8 mouse cellular contexts compared by ENCODE assay signal in the genomic region with DNA sequence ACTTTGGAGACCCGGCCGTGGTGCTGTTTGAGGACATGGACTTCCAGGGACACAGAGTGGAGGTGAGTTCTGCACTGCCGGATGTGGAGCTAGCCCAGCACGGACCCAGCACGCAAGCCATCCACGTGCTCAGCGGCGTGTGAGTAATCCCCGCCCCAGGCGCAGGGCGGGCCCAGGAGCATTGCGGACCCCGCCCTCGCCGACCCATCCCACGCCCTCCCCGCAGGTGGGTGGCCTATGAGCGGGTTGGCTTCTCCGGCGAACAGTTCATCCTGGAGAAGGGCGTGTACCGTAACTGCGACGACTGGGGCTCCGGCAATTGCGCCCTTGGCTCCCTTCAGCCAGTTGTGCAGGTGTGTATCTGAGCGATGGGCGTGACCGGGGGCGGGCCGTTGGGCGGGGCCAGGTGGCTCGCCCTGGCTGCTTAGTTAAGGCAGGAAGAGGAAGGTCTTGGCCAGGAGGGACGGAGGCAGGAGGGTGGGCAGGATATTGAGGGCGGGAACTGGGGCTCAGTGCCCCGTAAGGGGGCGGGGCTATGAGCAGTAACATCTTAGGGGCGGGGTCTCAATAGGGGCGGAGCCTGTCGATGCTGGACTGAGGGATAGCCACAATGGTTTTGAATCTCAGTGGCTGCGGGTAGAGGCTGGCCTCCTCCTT. TPM values are rescaled to one million over a fixed set of nuclear protein-coding genes. Genes with fewer than 3 reads are reported as not detected.
A peak's percentile ranks its signal among the peaks of the same experiment; 100 is the strongest.
DNase-seq lines count a peak whose midpoint lies in the region; ATAC-seq lines count a peak whose summit lies in the region.

No protein-coding gene starts in this region.

- peaks cover 11% of the 10 kb centered on the region for H3K27me3 ChIP-seq in forebrain, embryonic 14.5 days (replicated peaks; ENCODE audit: control insufficient read depth, insufficient read depth, low read length)

- peaks cover 9% of the 10 kb centered on the region for H3K4me1 ChIP-seq in forebrain, embryonic 14.5 days (ENCODE audit: control insufficient read depth, insufficient read depth, low read length)

- intact Hi-C loops in left cerebral cortex, postnatal 10 days (cut with DNase I), result no loop called here

- peak overlapping the region; percentile 69 for H3K4me2 ChIP-seq in forebrain, embryonic 14.5 days (ENCODE audit: low read length)

- DNase-seq in Muller cell, postnatal 12 days (ENCODE audit: inconsistent ontology term), result peak; percentile 64
- DNase-seq in cerebellum, adult 11 months, result peak; percentile 44
- peak; percentile 56 for DNase-seq in forebrain, embryonic 14.5 days (ENCODE audit: low spot score)
- DNase-seq in hindlimb bud, embryonic 11.5 days (ENCODE audit: extremely low spot score, low read depth, low spot score), result peak; percentile 22
- DNase-seq in left cerebral cortex, postnatal 10 days (ENCODE audit: extremely low spot score in 1 of 2, low spot score in 2 of 2), result peak; percentile 31 to 65
- DNase-seq in right cerebral cortex, postnatal 14 days, result peak; percentile 48
- DNase-seq in urinary bladder, postnatal 4 days (ENCODE audit: low spot score in 2 of 2), result peak; percentile 69 to 70

- no peak overlapping the region for H3K27ac ChIP-seq in forebrain, embryonic 14.5 days (ENCODE audit: low read depth, low read length)

- peak overlapping the region; percentile 35; the same call in 1 of the 2 replicates for H3K9ac ChIP-seq in forebrain, embryonic 14.5 days (ENCODE audit: low read length)

- H3K9me3 ChIP-seq in forebrain, embryonic 14.5 days (replicated peaks; ENCODE audit: control insufficient read depth, low read length), result no peaks in the 10 kb centered on the region

- 1% methylated on average over 38 of the region's 41 CpGs for WGBS in forebrain, embryonic 14.5 days

- peak; percentile 79 for ATAC-seq in forebrain, embryonic 14.5 days
- peak; percentile 90 for ATAC-seq in megakaryocyte progenitor cell, adult 5-6 weeks (replicated peaks; ENCODE audit: poor library complexity)

- H3K36me3 ChIP-seq in forebrain, embryonic 14.5 days (ENCODE audit: control insufficient read depth, insufficient read depth, low read length), result no peaks in the 10 kb centered on the region

- peak overlapping the region; percentile 40 for H3K4me3 ChIP-seq in forebrain, embryonic 14.5 days (ENCODE audit: low read depth, low read length)

RNA-seq across cellular contexts. Expression of a gene that starts 13.0 kb away (rescaled TPM):
- polyA plus RNA-seq in forebrain, embryonic 14.5 days (2014; fragmentation: Nextera tagmentation; extraction: Ambion mirVana), result 1.3 and 2.3 TPM in 2 replicates
- total RNA-seq in left cerebral cortex, postnatal 10 days (2021), result 1 to 10 TPM; 1.3 to 1.6 TPM
- 291 and 358 TPM in 2 replicates for total RNA-seq in megakaryocyte progenitor cell, adult 5-6 weeks (2015)
- total RNA-seq in megakaryocyte progenitor cell, adult 5-6 weeks (2017), result 339 and 505 TPM in 2 replicates

RNA-seq across cellular contexts. Expression of a gene that starts 20.5 kb away (rescaled TPM):
- 9.0 and 12.5 TPM in 2 replicates for polyA plus RNA-seq in forebrain, embryonic 14.5 days (2014; fragmentation: Nextera tagmentation; extraction: Ambion mirVana)
- 10 to 100 TPM; 22.6 to 24.9 TPM for total RNA-seq in left cerebral cortex, postnatal 10 days (2021)
- 9.2 and 10.7 TPM in 2 replicates for total RNA-seq in megakaryocyte progenitor cell, adult 5-6 weeks (2015)
- total RNA-seq in megakaryocyte progenitor cell, adult 5-6 weeks (2017), result 6.5 and 7.3 TPM in 2 replicates

RNA-seq across cellular contexts. Expression of a gene that starts 21.2 kb away (rescaled TPM):
- polyA plus RNA-seq in forebrain, embryonic 14.5 days (2014; fragmentation: Nextera tagmentation; extraction: Ambion mirVana), result 0.72 and 1.9 TPM in 2 replicates
- total RNA-seq in left cerebral cortex, postnatal 10 days (2021), result 1 to 10 TPM; 2.9 to 3.5 TPM
- 0.77 and 2.2 TPM in 2 replicates for total RNA-seq in megakaryocyte progenitor cell, adult 5-6 weeks (2015)
- total RNA-seq in megakaryocyte progenitor cell, adult 5-6 weeks (2017), result 0.37 and 0.71 TPM in 2 replicates

RNA-seq across cellular contexts. Expression of a gene that starts 28.2 kb away (rescaled TPM):
- not detected in 2 replicates for polyA plus RNA-seq in forebrain, embryonic 14.5 days (2014; fragmentation: Nextera tagmentation; extraction: Ambion mirVana)
- not detected for total RNA-seq in left cerebral cortex, postnatal 10 days (2021)
- not detected in 2 replicates for total RNA-seq in megakaryocyte progenitor cell, adult 5-6 weeks (2015)
- not detected in 2 replicates for total RNA-seq in megakaryocyte progenitor cell, adult 5-6 weeks (2017)

RNA-seq across cellular contexts. Expression of a gene that starts 46.7 kb away (rescaled TPM):
- 351 and 372 TPM in 2 replicates for polyA plus RNA-seq in forebrain, embryonic 14.5 days (2014; fragmentation: Nextera tagmentation; extraction: Ambion mirVana)
- 100 to 1,000 TPM; 217 to 225 TPM for total RNA-seq in left cerebral cortex, postnatal 10 days (2021)
- total RNA-seq in megakaryocyte progenitor cell, adult 5-6 weeks (2015), result 724 and 761 TPM in 2 replicates
- 230 and 307 TPM in 2 replicates for total RNA-seq in megakaryocyte progenitor cell, adult 5-6 weeks (2017)

Comparison
In these comparisons a context has a peak if more than half of its experiments do, and no peak if none do; other contexts are left out.
1. RNA of a gene that starts 13.0 kb away (total RNA-seq): 291 to 505 TPM in megakaryocyte progenitor cell, adult 5-6 weeks; 1.3 to 1.6 TPM in left cerebral cortex, postnatal 10 days; every median in the first group is over 100 times any median in the second.
2. Peak in every context shown above with its lines, with median percentiles within 50 percentile points of each other: DNase-seq.